Mouse (Mus musculus): ENCODE results near the gene Eloa. TPM values are rescaled to one million over a fixed set of nuclear protein-coding genes. Genes with fewer than 3 reads are reported as not detected.
"Not testable (repeated sequence)": the region's sequence is repeated elsewhere in the genome, so short reads cannot be mapped to it uniquely, and the experiment has no call there.

Gene Eloa
- polyA plus RNA-seq, 1 experiment: 18.4 TPM

GRCm38 (mm10) chr4:135986301-135986942 lies 35.1 kb downstream of the Eloa start:
- H3K4me3 ChIP-seq (ENCODE audit: insufficient read depth, poor library complexity, severe bottlenecking): peak overlapping the region; percentile 76
- no peak for TF ChIP-seq CEBPB (IDR thresholded peaks at IDR 0.05; ENCODE audit: low read depth)
- TF ChIP-seq FOSL1 (IDR thresholded peaks at IDR 0.05; ENCODE audit: insufficient read depth, low read length, poor library complexity, severe bottlenecking): no peak
- no peak for TF ChIP-seq USF1 (IDR thresholded peaks at IDR 0.05; ENCODE audit: low read depth)
- no peak for TF ChIP-seq MYOD1 (IDR thresholded peaks at IDR 0.05; ENCODE audit: control insufficient read depth, insufficient read length, low read depth)
- TF ChIP-seq CTCF (IDR thresholded peaks at IDR 0.05; ENCODE audit: control insufficient read depth, insufficient read depth, insufficient read length): no peak
- TF ChIP-seq MYOG (IDR thresholded peaks at IDR 0.05; ENCODE audit: control insufficient read depth, extremely low read depth, insufficient read length): no peak
- no peak for TF ChIP-seq MAX (IDR thresholded peaks at IDR 0.05)
- peaks cover 13% of the 10 kb centered on the region for H3K79me3 ChIP-seq (ENCODE audit: low read depth)
- peak overlapping the region; percentile 94 for H3ac ChIP-seq (ENCODE audit: control insufficient read depth, insufficient read length, low read depth)
- H3K79me2 ChIP-seq (ENCODE audit: control insufficient read depth, insufficient read depth): peaks cover 20% of the 10 kb centered on the region
- H3K27me3 ChIP-seq (ENCODE audit: control insufficient read depth, insufficient read depth, insufficient read length): no peaks in the 10 kb centered on the region
- H3K36me3 ChIP-seq (ENCODE audit: control insufficient read depth, insufficient read depth): peaks cover 21% of the 10 kb centered on the region

- H3K79me3 ChIP-seq (ENCODE audit: low read depth): peaks cover 13% of the 10 kb centered on the region
- TF ChIP-seq FOSL1 (IDR thresholded peaks at IDR 0.05; ENCODE audit: insufficient read depth, low read length, poor library complexity, severe bottlenecking) (no peak), USF1 (IDR thresholded peaks at IDR 0.05; ENCODE audit: low read depth) (no peak), MAX (IDR thresholded peaks at IDR 0.05) (no peak), MYOD1 (IDR thresholded peaks at IDR 0.05; ENCODE audit: control insufficient read depth, insufficient read length, low read depth) (no peak), CEBPB (IDR thresholded peaks at IDR 0.05; ENCODE audit: low read depth) (no peak), MYOG (IDR thresholded peaks at IDR 0.05; ENCODE audit: control insufficient read depth, extremely low read depth, insufficient read length) (no peak), CTCF (IDR thresholded peaks at IDR 0.05; ENCODE audit: control insufficient read depth, insufficient read depth, insufficient read length) (no peak)
- peaks cover 21% of the 10 kb centered on the region for H3K36me3 ChIP-seq (ENCODE audit: control insufficient read depth, insufficient read depth)
- H3K79me2 ChIP-seq (ENCODE audit: control insufficient read depth, insufficient read depth): peaks cover 20% of the 10 kb centered on the region
- peak overlapping the region; percentile 76 for H3K4me3 ChIP-seq (ENCODE audit: insufficient read depth, poor library complexity, severe bottlenecking)
- no peaks in the 10 kb centered on the region for H3K27me3 ChIP-seq (ENCODE audit: control insufficient read depth, insufficient read depth, insufficient read length)
- no peak overlapping the region for H3ac ChIP-seq (ENCODE audit: control insufficient read depth, insufficient read length, low read depth)
These were observed 35.8 kb downstream of the Eloa start for GRCm38 (mm10) chr4:135985769-135986168.

GRCm38 (mm10) chr4:135985193-135985592 lies 36.4 kb downstream of the Eloa start:
- Histone ChIP-seq H3K36me3 (ENCODE audit: control insufficient read depth, insufficient read depth) (peaks cover 21% of the 10 kb centered on the region), H3K79me3 (ENCODE audit: low read depth) (peaks cover 13% of the 10 kb centered on the region), H3K27me3 (ENCODE audit: control insufficient read depth, insufficient read depth, insufficient read length) (no peaks in the 10 kb centered on the region), H3K79me2 (ENCODE audit: control insufficient read depth, insufficient read depth) (peaks cover 20% of the 10 kb centered on the region), H3ac (ENCODE audit: control insufficient read depth, insufficient read length, low read depth) (no peak overlapping the region), H3K4me3 (ENCODE audit: insufficient read depth, poor library complexity, severe bottlenecking) (no peak overlapping the region)
- no peak for TF ChIP-seq FOSL1 (IDR thresholded peaks at IDR 0.05; ENCODE audit: insufficient read depth, low read length, poor library complexity, severe bottlenecking)
- no peak for TF ChIP-seq MAX (IDR thresholded peaks at IDR 0.05)
- no peak for TF ChIP-seq CTCF (IDR thresholded peaks at IDR 0.05; ENCODE audit: control insufficient read depth, insufficient read depth, insufficient read length)
- TF ChIP-seq USF1 (IDR thresholded peaks at IDR 0.05; ENCODE audit: low read depth): no peak
- no peak for TF ChIP-seq CEBPB (IDR thresholded peaks at IDR 0.05; ENCODE audit: low read depth)
- no peak for TF ChIP-seq MYOG (IDR thresholded peaks at IDR 0.05; ENCODE audit: control insufficient read depth, extremely low read depth, insufficient read length)
- no peak for TF ChIP-seq MYOD1 (IDR thresholded peaks at IDR 0.05; ENCODE audit: control insufficient read depth, insufficient read length, low read depth)

GRCm38 (mm10) chr4:135984556-135984955 lies 37.0 kb downstream of the Eloa start:
- TF ChIP-seq CTCF (IDR thresholded peaks at IDR 0.05; ENCODE audit: control insufficient read depth, insufficient read depth, insufficient read length) (no peak), MAX (IDR thresholded peaks at IDR 0.05) (no peak), CEBPB (IDR thresholded peaks at IDR 0.05; ENCODE audit: low read depth) (no peak)
- peaks cover 13% of the 10 kb centered on the region for H3K79me3 ChIP-seq (ENCODE audit: low read depth)
- H3K4me3 ChIP-seq (ENCODE audit: insufficient read depth, poor library complexity, severe bottlenecking): no peak overlapping the region
- H3K36me3 ChIP-seq (ENCODE audit: control insufficient read depth, insufficient read depth): peaks cover 21% of the 10 kb centered on the region
- H3K79me2 ChIP-seq (ENCODE audit: control insufficient read depth, insufficient read depth): peaks cover 20% of the 10 kb centered on the region
- no peak overlapping the region for H3ac ChIP-seq (ENCODE audit: control insufficient read depth, insufficient read length, low read depth)
- no peaks in the 10 kb centered on the region for H3K27me3 ChIP-seq (ENCODE audit: control insufficient read depth, insufficient read depth, insufficient read length)

- Histone ChIP-seq H3K79me3 (ENCODE audit: low read depth) (peaks cover 11% of the 10 kb centered on the region), H3ac (ENCODE audit: control insufficient read depth, insufficient read length, low read depth) (no peak overlapping the region), H3K36me3 (ENCODE audit: control insufficient read depth, insufficient read depth) (peaks cover 33% of the 10 kb centered on the region), H3K4me3 (ENCODE audit: insufficient read depth, poor library complexity, severe bottlenecking) (no peak overlapping the region), H3K79me2 (ENCODE audit: control insufficient read depth, insufficient read depth) (peaks cover 16% of the 10 kb centered on the region), H3K27me3 (ENCODE audit: control insufficient read depth, insufficient read depth, insufficient read length) (no peaks in the 10 kb centered on the region)
- no peak for TF ChIP-seq MAX (IDR thresholded peaks at IDR 0.05)
- TF ChIP-seq USF1 (IDR thresholded peaks at IDR 0.05; ENCODE audit: low read depth): no peak
- no peak for TF ChIP-seq FOSL1 (IDR thresholded peaks at IDR 0.05; ENCODE audit: insufficient read depth, low read length, poor library complexity, severe bottlenecking)
- TF ChIP-seq CTCF (IDR thresholded peaks at IDR 0.05; ENCODE audit: control insufficient read depth, insufficient read depth, insufficient read length): no peak
- no peak for TF ChIP-seq MYOG (IDR thresholded peaks at IDR 0.05; ENCODE audit: control insufficient read depth, extremely low read depth, insufficient read length)
These were observed 40.0 kb downstream of the Eloa start for GRCm38 (mm10) chr4:135981524-135982063.

- H3K79me3 ChIP-seq (ENCODE audit: low read depth); H3K79me2 ChIP-seq (ENCODE audit: control insufficient read depth, insufficient read depth); H3ac ChIP-seq (ENCODE audit: control insufficient read depth, insufficient read length, low read depth); H3K27me3 ChIP-seq (ENCODE audit: control insufficient read depth, insufficient read depth, insufficient read length); H3K4me3 ChIP-seq (ENCODE audit: insufficient read depth, poor library complexity, severe bottlenecking): not testable (repeated sequence)
- peaks cover 44% of the 10 kb centered on the region for H3K36me3 ChIP-seq (ENCODE audit: control insufficient read depth, insufficient read depth)
These were observed 41.3 kb downstream of the Eloa start for GRCm38 (mm10) chr4:135980223-135980622.

Measured in C2C12 (cell line).